Mouse (Mus musculus): ENCODE data around the gene Sec61g.

GRCm38 (mm10) chr11:16503150-16503549 lies 5.1 kb downstream of the Sec61g start:
- TF ChIP-seq CTCF (IDR thresholded peaks at IDR 0.05; ENCODE audit: extremely low read depth, insufficient read length, insufficient replicate concordance, low read depth, low read length) = no peak
- TF ChIP-seq POLR2A (IDR thresholded peaks at IDR 0.05; ENCODE audit: low read depth, low read length) = no peak

Data from small intestine, adult 2 months (tissue).